In the genomic region with DNA sequence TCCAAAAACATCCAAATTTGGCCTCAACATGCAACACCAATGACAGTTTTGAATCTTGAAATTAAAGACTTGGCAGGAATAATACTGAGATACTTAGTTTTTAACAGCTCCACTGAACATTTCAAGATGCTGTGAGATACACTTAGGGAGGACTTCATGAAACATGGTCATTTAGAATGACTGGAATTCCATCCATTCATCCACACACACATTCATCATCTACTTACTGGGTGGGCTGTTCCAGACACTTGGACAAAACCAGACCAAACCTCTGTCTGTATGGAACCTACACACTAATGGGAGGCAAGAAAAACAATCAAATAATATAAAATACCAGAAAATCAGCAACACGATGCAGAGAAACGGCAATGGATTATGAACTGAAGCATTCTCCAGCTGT, we compare ENCODE assay signal across 34 mouse cellular contexts. TPM values are rescaled to one million over a fixed set of nuclear protein-coding genes. Genes with fewer than 3 reads are reported as not detected.
DNase-seq lines count a peak whose midpoint lies in the region; ATAC-seq and TF ChIP-seq lines count a peak whose summit lies in the region.
"Had no signal": no experiment of that assay in that cellular context is flagged by ENCODE, and none has a peak within 500 bp of the region (broad histone marks: within the 10 kb centered on the region; RNA-seq: fewer than 3 reads in every experiment).

No protein-coding gene starts in this region.

- H3K4me2 ChIP-seq in kidney, postnatal 0 days (ENCODE audit: low read length), result no peak overlapping the region
- H3K4me2 ChIP-seq in midbrain, embryonic 11.5 days, result no peak overlapping the region
- H3K4me2 ChIP-seq in midbrain, embryonic 15.5 days, result no peak overlapping the region
- H3K4me2 ChIP-seq: embryonic facial prominence, embryonic 13.5 days; embryonic facial prominence, embryonic 15.5 days; forebrain, embryonic 12.5 days had no signal

- no peak overlapping the region for H3K9ac ChIP-seq in kidney, postnatal 0 days (ENCODE audit: low read depth, low read length)
- no peak overlapping the region for H3K9ac ChIP-seq in midbrain, embryonic 11.5 days (ENCODE audit: low read length)
- no peak overlapping the region for H3K9ac ChIP-seq in midbrain, embryonic 15.5 days
- H3K9ac ChIP-seq: embryonic facial prominence, embryonic 13.5 days; embryonic facial prominence, embryonic 15.5 days; forebrain, embryonic 12.5 days had no signal

- H3K27ac ChIP-seq in kidney, postnatal 0 days, result no peak overlapping the region
- H3K27ac ChIP-seq in midbrain, embryonic 11.5 days (ENCODE audit: low read depth, low read length), result no peak overlapping the region
- H3K27ac ChIP-seq in midbrain, embryonic 15.5 days, result no peak overlapping the region
- peak overlapping the region; percentile 15; the same call in 1 of the 2 replicates for H3K27ac ChIP-seq in limb, embryonic 10.5 days
- H3K27ac ChIP-seq: embryonic facial prominence, embryonic 13.5 days; embryonic facial prominence, embryonic 15.5 days; forebrain, embryonic 10.5 days; forebrain, embryonic 12.5 days had no signal

- H3K4me1 ChIP-seq in kidney, postnatal 0 days (replicated peaks; ENCODE audit: insufficient read depth, low read length), result 0 out of 2 replicates have a peak, but pooled peaks cover 5% of the 10 kb centered on the region
- no peaks in the 10 kb centered on the region for H3K4me1 ChIP-seq in midbrain, embryonic 11.5 days (ENCODE audit: control insufficient read depth, insufficient read depth, low read length)
- H3K4me1 ChIP-seq in midbrain, embryonic 15.5 days, result peaks cover 6% of the 10 kb centered on the region; the same call in 1 of the 2 replicates
- peaks cover 21% of the 10 kb centered on the region for H3K4me1 ChIP-seq in limb, embryonic 10.5 days

- H3K36me3 ChIP-seq in kidney, postnatal 0 days (ENCODE audit: insufficient read depth, low read length), result no peaks in the 10 kb centered on the region
- H3K36me3 ChIP-seq in midbrain, embryonic 11.5 days (ENCODE audit: control insufficient read depth, insufficient read depth, low read length), result no peaks in the 10 kb centered on the region
- no peaks in the 10 kb centered on the region for H3K36me3 ChIP-seq in midbrain, embryonic 15.5 days (replicated peaks)
- H3K36me3 ChIP-seq in limb, embryonic 10.5 days, result no peaks in the 10 kb centered on the region
- H3K36me3 ChIP-seq: embryonic facial prominence, embryonic 13.5 days; embryonic facial prominence, embryonic 15.5 days; forebrain, embryonic 10.5 days; forebrain, embryonic 12.5 days; G1E had no signal

- no peaks in the 10 kb centered on the region for H3K9me3 ChIP-seq in kidney, postnatal 0 days (replicated peaks; ENCODE audit: low read length)
- H3K9me3 ChIP-seq in midbrain, embryonic 11.5 days (ENCODE audit: control insufficient read depth, low read length), result no peaks in the 10 kb centered on the region
- H3K9me3 ChIP-seq in midbrain, embryonic 15.5 days, result no peaks in the 10 kb centered on the region
- H3K9me3 ChIP-seq in limb, embryonic 10.5 days (replicated peaks), result no peaks in the 10 kb centered on the region
- H3K9me3 ChIP-seq: embryonic facial prominence, embryonic 13.5 days; embryonic facial prominence, embryonic 15.5 days; forebrain, embryonic 10.5 days; forebrain, embryonic 12.5 days; G1E had no signal

- no peaks in the 10 kb centered on the region for H3K27me3 ChIP-seq in kidney, postnatal 0 days (ENCODE audit: insufficient read depth, low read length)
- no peaks in the 10 kb centered on the region for H3K27me3 ChIP-seq in midbrain, embryonic 11.5 days (ENCODE audit: control insufficient read depth, insufficient read depth, low read length)
- H3K27me3 ChIP-seq in midbrain, embryonic 15.5 days (replicated peaks), result no peaks in the 10 kb centered on the region
- H3K27me3 ChIP-seq in limb, embryonic 10.5 days (ENCODE audit: low read depth, poor library complexity, severe bottlenecking), result no peaks in the 10 kb centered on the region
- H3K27me3 ChIP-seq: CH12.LX; embryonic facial prominence, embryonic 13.5 days; embryonic facial prominence, embryonic 15.5 days; forebrain, embryonic 12.5 days; Patski had no signal

- no peak for ATAC-seq in kidney, postnatal 0 days (replicated peaks; ENCODE audit: low FRiP score, low read depth)
- ATAC-seq in midbrain, embryonic 11.5 days (ENCODE audit: low FRiP score), result no peak
- ATAC-seq in midbrain, embryonic 15.5 days (replicated peaks), result no peak
- ATAC-seq: activated CD4-positive, CD25-positive, alpha-beta regulatory T cell, adult 4 months; CD4-positive, CD25-positive, alpha-beta regulatory T cell, adult 4 months; forebrain, embryonic 14.5 days; Patski had no signal

- no peak overlapping the region for H3K4me3 ChIP-seq in kidney, postnatal 0 days (replicated peaks; ENCODE audit: low read depth, low read length)
- H3K4me3 ChIP-seq in midbrain, embryonic 11.5 days (ENCODE audit: low read depth, low read length), result no peak overlapping the region
- no peak overlapping the region for H3K4me3 ChIP-seq in midbrain, embryonic 15.5 days
- no peak overlapping the region for H3K4me3 ChIP-seq in limb, embryonic 10.5 days
- H3K4me3 ChIP-seq: embryonic facial prominence, embryonic 13.5 days; embryonic facial prominence, embryonic 15.5 days; erythroblast, embryonic 14.5 days; forebrain, embryonic 10.5 days; forebrain, embryonic 12.5 days had no signal

- no peak for TF ChIP-seq CTCF in kidney, postnatal 0 days (IDR thresholded peaks at IDR 0.05; ENCODE audit: low read depth)

- peak; percentile 30 for DNase-seq in heart, adult 11 months
- no peak for DNase-seq in heart, postnatal 4 days
- peak; percentile 68 for DNase-seq in kidney, postnatal 0 days (ENCODE audit: low spot score)
- DNase-seq in kidney, postnatal 14 days, result no peak
- DNase-seq in midbrain, embryonic 11.5 days (ENCODE audit: low spot score, missing footprints), result peak; percentile 69
- DNase-seq in limb, embryonic 10.5 days (ENCODE audit: low spot score), result no peak
- DNase-seq in adrenal gland, postnatal 4 days (ENCODE audit: low spot score in 2 of 2), result no peak
- DNase-seq: adrenal gland, adult 8-10 months; adrenal gland, postnatal 14 days; adrenal gland, postnatal 36 days; B cell, adult 2 months; cerebellum, adult 11 months; cerebellum, adult 18-20 months; cerebellum, adult 8-10 months; cerebellum, adult 9-11 months; cerebellum, postnatal 14 days; cerebellum, postnatal 36 days; embryo, embryonic 11 days had no signal

- 76% methylated on average over 2 of the region's 2 CpGs for WGBS in kidney, postnatal 0 days
- 93% methylated on average over 2 of the region's 2 CpGs for WGBS in midbrain, embryonic 11.5 days
- 96% methylated on average over 2 of the region's 2 CpGs for WGBS in midbrain, embryonic 15.5 days
- 91% methylated on average over 2 of the region's 2 CpGs for WGBS in limb, embryonic 10.5 days

RNA-seq across cellular contexts. Expression of gene Apobec4, which starts 42.8 kb away (rescaled TPM):
- total RNA-seq in heart, postnatal 4 days (2021), result not detected
- not detected in 2 replicates for polyA plus RNA-seq in kidney, postnatal 0 days (2015; fragmentation: Nextera tagmentation; extraction: Ambion mirVana)
- polyA plus RNA-seq in midbrain, embryonic 11.5 days (2014; fragmentation: Nextera tagmentation; extraction: Ambion mirVana), result not detected in 2 replicates
- polyA plus RNA-seq in midbrain, embryonic 15.5 days (2015; fragmentation: Nextera tagmentation; extraction: Ambion mirVana), result 0.24 TPM in 1 of 2 replicates, not detected in the other
- polyA plus RNA-seq in limb, embryonic 10.5 days (2016; fragmentation: Nextera tagmentation; extraction: Ambion mirVana), result not detected in 2 replicates
- not detected for total RNA-seq in adrenal gland, postnatal 4 days (2021)
- total RNA-seq: adrenal gland, adult 18-20 months; adrenal gland, adult 8-10 months; adrenal gland, postnatal 14 days; adrenal gland, postnatal 36 days; CH12.LX; common myeloid progenitor, adult 5-6 weeks had no signal
- polyA plus RNA-seq: activated CD4-positive, CD25-positive, alpha-beta regulatory T cell, adult 4 months; brain, embryonic 14.5 days; CD4-positive, CD25-positive, alpha-beta regulatory T cell, adult 4 months; embryonic facial prominence, embryonic 11.5 days; embryonic facial prominence, embryonic 13.5 days; erythroblast, embryonic 14.5 days; forebrain, embryonic 10.5 days; forebrain, embryonic 12.5 days; G1E; Patski had no signal

RNA-seq across cellular contexts. Expression of gene Rgl1, which starts 58.6 kb away (rescaled TPM):
- 10 to 100 TPM; 70.8 to 73.7 TPM for total RNA-seq in heart, postnatal 4 days (2021)
- polyA plus RNA-seq in kidney, postnatal 0 days (2015; fragmentation: Nextera tagmentation; extraction: Ambion mirVana), result 59.4 and 60.9 TPM in 2 replicates
- 23.2 and 24.0 TPM in 2 replicates for polyA plus RNA-seq in midbrain, embryonic 11.5 days (2014; fragmentation: Nextera tagmentation; extraction: Ambion mirVana)
- 14.9 and 15.7 TPM in 2 replicates for polyA plus RNA-seq in midbrain, embryonic 15.5 days (2015; fragmentation: Nextera tagmentation; extraction: Ambion mirVana)
- 38.7 and 44.0 TPM in 2 replicates for polyA plus RNA-seq in limb, embryonic 10.5 days (2016; fragmentation: Nextera tagmentation; extraction: Ambion mirVana)
- total RNA-seq in adrenal gland, postnatal 4 days (2021), result 10 to 100 TPM; 50.8 to 60.7 TPM

RNA-seq across cellular contexts. Expression of gene Arpc5, which starts 58.8 kb away (rescaled TPM):
- 100 to 1,000 TPM in 1 of 2 experiments, 10 to 100 TPM in 1; 98.7 to 103 TPM for total RNA-seq in heart, postnatal 4 days (2021)
- 294 and 307 TPM in 2 replicates for polyA plus RNA-seq in kidney, postnatal 0 days (2015; fragmentation: Nextera tagmentation; extraction: Ambion mirVana)
- 284 and 314 TPM in 2 replicates for polyA plus RNA-seq in midbrain, embryonic 11.5 days (2014; fragmentation: Nextera tagmentation; extraction: Ambion mirVana)
- polyA plus RNA-seq in midbrain, embryonic 15.5 days (2015; fragmentation: Nextera tagmentation; extraction: Ambion mirVana), result 333 and 344 TPM in 2 replicates
- 157 and 165 TPM in 2 replicates for polyA plus RNA-seq in limb, embryonic 10.5 days (2016; fragmentation: Nextera tagmentation; extraction: Ambion mirVana)
- total RNA-seq in adrenal gland, postnatal 4 days (2021), result 100 to 1,000 TPM; 120 to 124 TPM

Comparison
In these comparisons a context has a peak if more than half of its experiments do, and no peak if none do; other contexts are left out.
1. DNase-seq: peak in heart, adult 11 months (single experiment), kidney, postnatal 0 days (single experiment) and midbrain, embryonic 11.5 days (single experiment); none in heart, postnatal 4 days (single experiment), kidney, postnatal 14 days (single experiment), limb, embryonic 10.5 days (single experiment) and adrenal gland, postnatal 4 days (0 of 2).